Mouse (Mus musculus) liver, postnatal 0 days (tissue): ENCODE data around the gene Bicdl2. TPM values are rescaled to one million over a fixed set of nuclear protein-coding genes. Genes with fewer than 3 reads are reported as not detected.

Source experiments
- ATAC-seq: fragments of 200-750 bp; cut with Nextera tagmentation; 2 replicates; pipeline ENCODE4 v1.8.0; 2017; ENCODE audit warnings: mild to moderate bottlenecking, moderate library complexity
- DNase-seq: peaks from one replicate; pipeline ENCODE4 v3.0.0-alpha.2; 2016
- H3K27ac ChIP-seq: fragments of 300-500 bp; sonication (generic); 2 replicates; pipeline ENCODE4 v1.5.1; 2014; ENCODE audit warnings: antibody characterized with exemption, moderate library complexity, mild to moderate bottlenecking, low read depth
- H3K27me3 ChIP-seq: fragments of 300-500 bp; sonication (generic); 2 replicates; pipeline ENCODE4 v1.6.1; 2014; ENCODE audit warnings: low read length, control low read depth, mixed read lengths; ENCODE audit not compliant: insufficient read depth
- H3K36me3 ChIP-seq: fragments of 300-500 bp; sonication (generic); replicated peaks from 2 replicates; pipeline ENCODE4 v1.6.1; 2014; ENCODE audit warnings: mild to moderate bottlenecking, control low read depth, low read length, moderate library complexity, mixed read lengths; ENCODE audit not compliant: insufficient read depth
- H3K4me1 ChIP-seq: fragments of 300-500 bp; sonication (generic); 2 replicates; pipeline ENCODE4 v1.6.1; 2014; ENCODE audit warnings: antibody characterized with exemption, mild to moderate bottlenecking, control low read depth; ENCODE audit not compliant: insufficient read depth
- H3K4me2 ChIP-seq: fragments of 300-500 bp; sonication (generic); 2 replicates; pipeline ENCODE4 v1.6.1; 2014; ENCODE audit warnings: low read depth, mild to moderate bottlenecking, low read length, moderate library complexity, mixed read lengths
- H3K4me3 ChIP-seq: fragments of 300-500 bp; sonication (generic); 2 replicates; pipeline ENCODE4 v1.5.1; 2014; ENCODE audit warnings: low read depth, low read length
- H3K9ac ChIP-seq: fragments of 300-500 bp; sonication (generic); replicated peaks from 2 replicates; pipeline ENCODE4 v1.6.1; 2014; ENCODE audit warnings: mild to moderate bottlenecking, moderate library complexity
- H3K9me3 ChIP-seq: fragments of 300-500 bp; sonication (generic); 2 replicates; pipeline ENCODE4 v1.6.1; 2016; ENCODE audit warnings: mild to moderate bottlenecking, control low read depth, low read length, mixed read lengths
- CTCF ChIP-seq: sonication (generic); IDR thresholded peaks from 2 replicates; pipeline ENCODE4 v1.5.1; 2016; ENCODE audit warnings: antibody characterized with exemption, low read depth
- EP300 ChIP-seq: IDR thresholded peaks from 2 replicates; pipeline ENCODE4 v1.6.1; 2016; ENCODE audit warnings: antibody characterized with exemption, low read depth, mild to moderate bottlenecking
- WGBS: fragments of 180-500 bp; shearing (Covaris S2); extraction: QIAGEN DNeasy Blood & Tissue Kit; methylation state at CpG from one replicate; pipeline ENCODE4 v1.1.7; 2014; ENCODE audit not compliant: insufficient replicate concordance; 5-methylcytosine and 5-hydroxymethylcytosine counted together
- polyA plus RNA-seq: library from polyadenylated mRNA; unstranded; fragments of >200 nt; fragmentation: Nextera tagmentation; extraction: Ambion mirVana; gene quantifications from 2 replicates; pipeline ENCODE4 v1.2.1, GENCODE M21; 2015

Bicdl2 gene
- polyA plus RNA-seq, 1 experiment from 2014 or later = 0.31 TPM

GRCm38 (mm10) chr17:23658450-23658849 lies 1.9 kb upstream of the Bicdl2 start:
- Histone ChIP-seq H3K4me2 (no peak overlapping the region), H3K9ac (no peak overlapping the region), H3K4me1 (0 out of 2 replicates have a peak, but pooled peaks cover 5% of the 10 kb centered on the region), H3K9me3 (no peaks in the 10 kb centered on the region), H3K27ac (no peak overlapping the region), H3K4me3 (no peak overlapping the region), H3K27me3 (peaks cover 30% of the 10 kb centered on the region), H3K36me3 (no peaks in the 10 kb centered on the region)
- 69% methylated on average over 3 of the region's 3 CpGs for WGBS
- ATAC-seq (no peak), DNase-seq (no peak)
- TF ChIP-seq CTCF (no peak), EP300 (no peak)

GRCm38 (mm10) chr17:23660876-23661200 lies 532 bp downstream of the Bicdl2 start:
- 3% methylated on average over 13 of the region's 14 CpGs for WGBS
- DNase-seq (no peak), ATAC-seq (no peak)
- Histone ChIP-seq H3K9ac (no peak overlapping the region; the same call in 1 of the 2 replicates), H3K4me1 (0 out of 2 replicates have a peak, but pooled peaks cover 5% of the 10 kb centered on the region), H3K27ac (no peak overlapping the region), H3K4me2 (peak overlapping the region; percentile 49), H3K9me3 (no peaks in the 10 kb centered on the region), H3K27me3 (peaks cover 30% of the 10 kb centered on the region), H3K36me3 (no peaks in the 10 kb centered on the region), H3K4me3 (peak overlapping the region; percentile 33)
- TF ChIP-seq CTCF (no peak), EP300 (no peak)

GRCm38 (mm10) chr17:23661526-23661925 lies 1.2 kb downstream of the Bicdl2 start:
- WGBS = 5% methylated on average over 9 of the region's 9 CpGs

GRCm38 (mm10) chr17:23664556-23665021 lies 4.3 kb downstream of the Bicdl2 start:
- Histone ChIP-seq H3K36me3 (peaks cover 10% of the 10 kb centered on the region), H3K9me3 (no peaks in the 10 kb centered on the region), H3K4me3 (no peak overlapping the region), H3K9ac (no peak overlapping the region), H3K27ac (no peak overlapping the region), H3K4me2 (no peak overlapping the region), H3K27me3 (peaks cover 28% of the 10 kb centered on the region), H3K4me1 (0 out of 2 replicates have a peak, but pooled peaks cover 5% of the 10 kb centered on the region)
- ATAC-seq (no peak; the same call in 1 of the 2 replicates), DNase-seq (no peak)
- TF ChIP-seq CTCF (peak; percentile 86), EP300 (no peak)
- 20% methylated on average over 5 of the region's 5 CpGs for WGBS

More at GRCm38 (mm10) chr17:23661526-23661925, 1.2 kb downstream of the Bicdl2 start:
- Histone ChIP-seq H3K4me1 (0 out of 2 replicates have a peak, but pooled peaks cover 5% of the 10 kb centered on the region), H3K27me3 (peaks cover 30% of the 10 kb centered on the region), H3K36me3 (no peaks in the 10 kb centered on the region), H3K9ac (no peak overlapping the region), H3K9me3 (no peaks in the 10 kb centered on the region), H3K4me3 (no peak overlapping the region), H3K4me2 (no peak overlapping the region; the same call in 1 of the 2 replicates), H3K27ac (no peak overlapping the region)
- DNase-seq (peak; percentile 46), ATAC-seq (no peak)
- TF ChIP-seq EP300 (no peak), CTCF (peak; percentile 65)

GRCm38 (mm10) chr17:23665511-23665910 lies 5.2 kb downstream of the Bicdl2 start:
- no peak overlapping the region for H3K9ac ChIP-seq
- no peak for DNase-seq
- H3K4me1 ChIP-seq = 0 out of 2 replicates have a peak, but pooled peaks cover 3% of the 10 kb centered on the region
- no peak overlapping the region for H3K4me2 ChIP-seq
- H3K36me3 ChIP-seq = peaks cover 15% of the 10 kb centered on the region
- no peak for TF ChIP-seq CTCF
- TF ChIP-seq EP300 = no peak
- H3K27me3 ChIP-seq = peaks cover 19% of the 10 kb centered on the region
- H3K4me3 ChIP-seq = no peak overlapping the region
- H3K27ac ChIP-seq = no peak overlapping the region
- WGBS = 84% methylated on average over 14 of the region's 14 CpGs
- no peak for ATAC-seq
- H3K9me3 ChIP-seq = no peaks in the 10 kb centered on the region

- H3K9me3 ChIP-seq = no peaks in the 10 kb centered on the region
- 83% methylated on average over 7 of the region's 7 CpGs for WGBS
- no peak overlapping the region for H3K9ac ChIP-seq
- H3K36me3 ChIP-seq = peaks cover 17% of the 10 kb centered on the region
- H3K27ac ChIP-seq = no peak overlapping the region
- no peak for DNase-seq
- H3K4me1 ChIP-seq = peaks cover 14% of the 10 kb centered on the region
- no peak for ATAC-seq
- no peak overlapping the region for H3K4me3 ChIP-seq
- H3K27me3 ChIP-seq = no peaks in the 10 kb centered on the region
- TF ChIP-seq EP300 (no peak), CTCF (no peak)
- no peak overlapping the region for H3K4me2 ChIP-seq
Observed at GRCm38 (mm10) chr17:23670516-23671074, 10.3 kb downstream of the Bicdl2 start.
